Mouse (Mus musculus): ENCODE data around the gene Eva1c.

DNA sequence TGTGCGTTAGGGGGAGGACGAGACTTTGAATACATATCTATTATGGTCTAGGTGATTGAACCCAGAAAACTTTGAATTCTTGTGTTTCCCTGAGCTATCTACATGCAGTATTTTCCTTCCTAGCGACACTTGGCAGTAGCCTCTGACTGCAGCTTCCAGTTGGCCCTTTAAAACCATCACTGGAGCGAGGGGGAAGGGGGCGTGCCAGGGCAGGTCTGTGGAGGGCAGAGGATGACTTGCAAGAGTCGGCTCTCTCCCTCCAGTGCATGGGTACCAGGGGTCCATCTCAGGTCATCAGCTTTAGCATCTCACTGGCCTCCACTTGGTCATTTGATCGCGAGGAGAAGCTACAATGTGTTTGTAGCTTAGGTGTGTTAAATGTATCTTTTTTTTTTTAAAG lies 46.4 kb downstream of the Eva1c start:
- no peak for TF ChIP-seq CTCF (IDR thresholded peaks at IDR 0.05; ENCODE audit: extremely low read depth, insufficient read depth, low read length)
- TF ChIP-seq POLR2A (IDR thresholded peaks at IDR 0.05; ENCODE audit: extremely low read depth, insufficient read depth, low read length) = no peak

Measured in cortical plate, adult 2 months (tissue).